Mouse (Mus musculus): ENCODE measurements at regions not wholly inside any gene's neighbourhood (a gene's known extent, or its start where the extent isn't known, plus 50 kb on each side); places are given as distances from the start of the nearest gene placed in this dataset.

GRCm38 (mm10) chr12:25365600-25366267 is 268.8 kb upstream of the Id2 start:
- no peak overlapping the region for H3ac ChIP-seq (ENCODE audit: control insufficient read depth, insufficient read length, low read depth)
- no peaks in the 10 kb centered on the region for H3K79me3 ChIP-seq (ENCODE audit: low read depth)
- no peaks in the 10 kb centered on the region for H3K79me2 ChIP-seq (ENCODE audit: control insufficient read depth, insufficient read depth)
- TF ChIP-seq CTCF (IDR thresholded peaks at IDR 0.05; ENCODE audit: control insufficient read depth, insufficient read depth, insufficient read length): no peak
- no peak for TF ChIP-seq MYOG (IDR thresholded peaks at IDR 0.05; ENCODE audit: control insufficient read depth, extremely low read depth, insufficient read length)
- no peak for TF ChIP-seq MYOD1 (IDR thresholded peaks at IDR 0.05; ENCODE audit: control insufficient read depth, insufficient read length, low read depth)
- no peak for TF ChIP-seq USF1 (IDR thresholded peaks at IDR 0.05; ENCODE audit: low read depth)
- no peaks in the 10 kb centered on the region for H3K27me3 ChIP-seq (ENCODE audit: control insufficient read depth, insufficient read depth, insufficient read length)
- no peaks in the 10 kb centered on the region for H3K36me3 ChIP-seq (ENCODE audit: control insufficient read depth, insufficient read depth)
- H3K4me3 ChIP-seq (ENCODE audit: insufficient read depth, poor library complexity, severe bottlenecking): no peak overlapping the region

- no peaks in the 10 kb centered on the region for H3K27me3 ChIP-seq (ENCODE audit: control insufficient read depth, insufficient read depth, insufficient read length)
- H3K79me3 ChIP-seq (ENCODE audit: low read depth): no peaks in the 10 kb centered on the region
- H3K4me3 ChIP-seq (ENCODE audit: insufficient read depth, poor library complexity, severe bottlenecking): no peak overlapping the region
- H3K79me2 ChIP-seq (ENCODE audit: control insufficient read depth, insufficient read depth): no peaks in the 10 kb centered on the region
- no peak overlapping the region for H3ac ChIP-seq (ENCODE audit: control insufficient read depth, insufficient read length, low read depth)
- no peaks in the 10 kb centered on the region for H3K36me3 ChIP-seq (ENCODE audit: control insufficient read depth, insufficient read depth)
- TF ChIP-seq CTCF (IDR thresholded peaks at IDR 0.05; ENCODE audit: control insufficient read depth, insufficient read depth, insufficient read length) (no peak), MYOD1 (IDR thresholded peaks at IDR 0.05; ENCODE audit: control insufficient read depth, insufficient read length, low read depth) (no peak), MAX (IDR thresholded peaks at IDR 0.05) (no peak), FOSL1 (IDR thresholded peaks at IDR 0.05; ENCODE audit: insufficient read depth, low read length, poor library complexity, severe bottlenecking) (no peak), USF1 (IDR thresholded peaks at IDR 0.05; ENCODE audit: low read depth) (no peak), CEBPB (IDR thresholded peaks at IDR 0.05; ENCODE audit: low read depth) (no peak), MYOG (IDR thresholded peaks at IDR 0.05; ENCODE audit: control insufficient read depth, extremely low read depth, insufficient read length) (no peak)
Measured at GRCm38 (mm10) chr12:25364966-25365568, 268.1 kb upstream of the Id2 start.

DNA sequence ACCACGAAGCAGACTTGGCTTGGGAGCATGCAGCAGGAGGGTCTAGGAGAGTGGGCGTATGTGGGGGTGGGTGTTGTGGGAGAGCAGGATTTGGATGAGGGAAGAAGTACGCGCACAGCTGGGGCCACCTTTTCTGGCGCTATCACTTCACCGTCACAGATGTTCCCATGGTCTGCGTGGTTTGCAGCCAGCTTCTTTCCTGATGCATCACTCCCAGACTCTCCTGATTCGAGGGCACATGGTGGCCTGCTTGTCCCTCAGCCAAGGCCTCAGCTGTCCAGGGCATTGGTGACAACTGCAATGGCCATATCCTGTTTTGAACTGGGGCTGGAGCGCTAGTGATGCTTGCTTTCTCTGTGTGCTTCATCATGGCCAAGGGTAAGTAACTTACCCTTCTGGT is 266.9 kb upstream of the Id2 start:
- H3K27me3 ChIP-seq (ENCODE audit: control insufficient read depth, insufficient read depth, insufficient read length): no peaks in the 10 kb centered on the region
- no peak for TF ChIP-seq MYOD1 (IDR thresholded peaks at IDR 0.05; ENCODE audit: control insufficient read depth, insufficient read length, low read depth)
- no peak for TF ChIP-seq CTCF (IDR thresholded peaks at IDR 0.05; ENCODE audit: control insufficient read depth, insufficient read depth, insufficient read length)
- no peak overlapping the region for H3ac ChIP-seq (ENCODE audit: control insufficient read depth, insufficient read length, low read depth)
- H3K79me3 ChIP-seq (ENCODE audit: low read depth): no peaks in the 10 kb centered on the region
- H3K4me3 ChIP-seq (ENCODE audit: insufficient read depth, poor library complexity, severe bottlenecking): no peak overlapping the region
- H3K36me3 ChIP-seq (ENCODE audit: control insufficient read depth, insufficient read depth): no peaks in the 10 kb centered on the region
- no peaks in the 10 kb centered on the region for H3K79me2 ChIP-seq (ENCODE audit: control insufficient read depth, insufficient read depth)

- Histone ChIP-seq H3K79me3 (ENCODE audit: low read depth) (no peaks in the 10 kb centered on the region), H3K79me2 (ENCODE audit: control insufficient read depth, insufficient read depth) (no peaks in the 10 kb centered on the region), H3K4me3 (ENCODE audit: insufficient read depth, poor library complexity, severe bottlenecking) (no peak overlapping the region), H3K27me3 (ENCODE audit: control insufficient read depth, insufficient read depth, insufficient read length) (no peaks in the 10 kb centered on the region), H3K36me3 (ENCODE audit: control insufficient read depth, insufficient read depth) (no peaks in the 10 kb centered on the region), H3ac (ENCODE audit: control insufficient read depth, insufficient read length, low read depth) (no peak overlapping the region)
- TF ChIP-seq CTCF (IDR thresholded peaks at IDR 0.05; ENCODE audit: control insufficient read depth, insufficient read depth, insufficient read length): no peak
- TF ChIP-seq USF1 (IDR thresholded peaks at IDR 0.05; ENCODE audit: low read depth): no peak
- TF ChIP-seq MAX (IDR thresholded peaks at IDR 0.05): no peak
- TF ChIP-seq MYOG (IDR thresholded peaks at IDR 0.05; ENCODE audit: control insufficient read depth, extremely low read depth, insufficient read length): no peak
- no peak for TF ChIP-seq FOSL1 (IDR thresholded peaks at IDR 0.05; ENCODE audit: insufficient read depth, low read length, poor library complexity, severe bottlenecking)
- no peak for TF ChIP-seq CEBPB (IDR thresholded peaks at IDR 0.05; ENCODE audit: low read depth)
Measured at GRCm38 (mm10) chr12:25363341-25363740, 266.4 kb upstream of the Id2 start.

DNA sequence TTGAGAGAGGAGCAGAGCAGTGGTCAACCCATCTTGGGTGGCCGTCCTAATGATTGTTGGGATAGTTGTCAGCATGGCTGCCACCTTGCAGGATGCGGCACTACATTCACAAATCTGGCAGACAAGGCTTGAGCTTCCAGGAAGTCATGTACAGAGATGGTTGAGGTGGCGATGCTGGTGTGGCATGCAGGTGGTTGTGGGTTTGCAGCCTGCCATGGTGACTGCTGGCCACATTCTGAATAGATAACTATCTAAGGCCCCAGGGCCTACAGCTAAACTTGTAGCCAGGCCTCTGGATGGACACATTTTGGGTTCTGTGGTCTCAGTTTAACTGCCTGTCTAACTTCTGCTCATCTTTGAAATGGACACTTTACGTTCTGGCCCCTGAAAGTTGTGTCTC is 265.8 kb upstream of the Id2 start:
- Histone ChIP-seq H3K27me3 (ENCODE audit: control insufficient read depth, insufficient read depth, insufficient read length) (no peaks in the 10 kb centered on the region), H3ac (ENCODE audit: control insufficient read depth, insufficient read length, low read depth) (no peak overlapping the region), H3K4me3 (ENCODE audit: insufficient read depth, poor library complexity, severe bottlenecking) (no peak overlapping the region), H3K36me3 (ENCODE audit: control insufficient read depth, insufficient read depth) (no peaks in the 10 kb centered on the region), H3K79me3 (ENCODE audit: low read depth) (no peaks in the 10 kb centered on the region), H3K79me2 (ENCODE audit: control insufficient read depth, insufficient read depth) (no peaks in the 10 kb centered on the region)
- TF ChIP-seq CEBPB (IDR thresholded peaks at IDR 0.05; ENCODE audit: low read depth) (no peak), USF1 (IDR thresholded peaks at IDR 0.05; ENCODE audit: low read depth) (no peak), MYOG (IDR thresholded peaks at IDR 0.05; ENCODE audit: control insufficient read depth, extremely low read depth, insufficient read length) (no peak), MYOD1 (IDR thresholded peaks at IDR 0.05; ENCODE audit: control insufficient read depth, insufficient read length, low read depth) (no peak), FOSL1 (IDR thresholded peaks at IDR 0.05; ENCODE audit: insufficient read depth, low read length, poor library complexity, severe bottlenecking) (no peak), CTCF (IDR thresholded peaks at IDR 0.05; ENCODE audit: control insufficient read depth, insufficient read depth, insufficient read length) (no peak), MAX (IDR thresholded peaks at IDR 0.05) (no peak)

GRCm38 (mm10) chr12:25360726-25361125 is 263.8 kb upstream of the Id2 start:
- H3K79me3 ChIP-seq (ENCODE audit: low read depth): no peaks in the 10 kb centered on the region
- TF ChIP-seq MYOD1 (IDR thresholded peaks at IDR 0.05; ENCODE audit: control insufficient read depth, insufficient read length, low read depth): no peak
- TF ChIP-seq CTCF (IDR thresholded peaks at IDR 0.05; ENCODE audit: control insufficient read depth, insufficient read depth, insufficient read length): no peak
- no peak for TF ChIP-seq MYOG (IDR thresholded peaks at IDR 0.05; ENCODE audit: control insufficient read depth, extremely low read depth, insufficient read length)
- TF ChIP-seq MAX (IDR thresholded peaks at IDR 0.05): no peak
- no peak for TF ChIP-seq CEBPB (IDR thresholded peaks at IDR 0.05; ENCODE audit: low read depth)
- no peak for TF ChIP-seq FOSL1 (IDR thresholded peaks at IDR 0.05; ENCODE audit: insufficient read depth, low read length, poor library complexity, severe bottlenecking)
- no peak for TF ChIP-seq USF1 (IDR thresholded peaks at IDR 0.05; ENCODE audit: low read depth)
- H3K36me3 ChIP-seq (ENCODE audit: control insufficient read depth, insufficient read depth): no peaks in the 10 kb centered on the region
- no peaks in the 10 kb centered on the region for H3K27me3 ChIP-seq (ENCODE audit: control insufficient read depth, insufficient read depth, insufficient read length)
- no peak overlapping the region for H3ac ChIP-seq (ENCODE audit: control insufficient read depth, insufficient read length, low read depth)
- H3K79me2 ChIP-seq (ENCODE audit: control insufficient read depth, insufficient read depth): no peaks in the 10 kb centered on the region
- no peak overlapping the region for H3K4me3 ChIP-seq (ENCODE audit: insufficient read depth, poor library complexity, severe bottlenecking)
